Mouse (Mus musculus) urinary bladder, postnatal 25 days (tissue): ENCODE results near the gene Dpagt1.
A peak's percentile ranks its signal among the peaks of the same experiment; 100 is the strongest.
"Not testable (repeated sequence)": the region's sequence is repeated elsewhere in the genome, so short reads cannot be mapped to it uniquely, and the experiment has no call there.

Experiments used
- DNase-seq: peaks from one replicate; pipeline ENCODE4 v3.0.0; 2022; ENCODE audit warnings: low spot score

Dpagt1 gene

DNA sequence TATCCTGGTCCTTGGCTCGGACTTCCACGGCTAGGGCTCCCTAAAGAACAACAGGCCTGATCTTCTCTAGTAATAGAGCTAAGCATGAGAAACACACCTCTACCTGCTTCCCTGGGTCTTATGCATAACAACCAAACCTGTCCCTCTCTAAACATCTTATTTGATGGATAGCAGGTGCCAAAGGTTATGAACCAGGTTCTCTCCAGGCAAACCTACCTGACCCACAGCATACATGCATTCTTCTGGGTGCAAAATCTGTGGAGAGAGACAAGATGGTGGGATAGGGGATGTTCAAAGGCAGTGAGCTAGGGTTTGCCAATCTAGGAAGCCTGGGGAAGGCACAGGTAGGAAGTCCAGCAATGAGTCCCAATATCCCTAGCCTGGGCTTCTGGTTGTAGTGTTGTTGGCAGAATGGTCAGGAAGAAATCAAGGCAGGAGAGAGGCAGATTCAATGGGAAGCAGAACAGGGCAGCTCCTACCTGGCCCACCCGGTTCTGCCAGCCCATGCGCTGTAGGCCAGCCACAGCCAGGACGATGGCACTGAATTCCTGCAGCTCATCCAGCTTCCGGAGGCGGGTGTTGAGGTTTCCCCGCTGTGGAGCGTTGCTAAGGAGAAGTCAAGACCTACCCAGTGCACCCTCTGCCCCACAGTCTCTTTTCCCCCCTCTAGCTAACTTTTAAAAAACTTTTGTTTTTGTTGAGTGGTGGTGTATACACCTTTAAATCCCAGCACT, 11.8 kb downstream of the Dpagt1 start:
- no peak for DNase-seq

DNA sequence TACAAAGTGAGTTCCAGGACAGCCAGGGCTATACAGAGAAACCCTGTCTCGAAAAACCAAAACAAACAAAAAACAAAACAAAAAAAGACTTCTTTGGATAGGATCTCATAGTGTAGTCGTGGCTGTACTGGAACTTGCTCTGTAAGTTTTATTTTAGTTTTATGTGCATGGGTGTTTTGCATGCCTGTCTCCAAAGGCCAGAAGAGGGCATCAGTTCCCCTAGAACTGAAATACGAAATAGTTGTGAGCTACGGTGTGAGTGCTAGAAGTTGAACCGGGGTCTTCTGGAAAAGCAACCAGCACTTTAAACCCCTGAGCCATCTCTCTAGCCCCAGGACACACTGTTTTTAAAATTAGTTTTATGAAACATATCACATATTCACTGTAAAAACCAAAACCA, 12.8 kb downstream of the Dpagt1 start:
- DNase-seq = no peak

DNA sequence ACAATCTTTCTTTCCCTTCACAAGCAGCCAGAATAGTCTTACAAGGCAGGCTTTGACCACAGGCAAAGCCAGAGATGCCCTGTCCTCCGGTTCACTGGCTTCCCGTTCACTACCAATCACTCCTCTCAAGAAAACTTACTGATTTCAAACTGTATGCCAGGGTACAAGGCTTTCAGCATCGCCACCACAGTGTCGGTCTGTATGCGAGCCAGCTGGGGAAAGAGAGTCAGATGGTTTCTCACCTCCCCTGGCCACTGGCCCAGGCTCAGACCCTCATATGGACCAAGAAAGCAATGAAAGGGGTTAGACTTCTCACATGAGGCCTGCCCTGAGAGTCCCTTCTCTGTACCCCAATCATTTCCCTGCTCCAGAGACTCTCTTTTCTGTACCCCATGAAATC, 15.7 kb downstream of the Dpagt1 start:
- no peak for DNase-seq

DNA sequence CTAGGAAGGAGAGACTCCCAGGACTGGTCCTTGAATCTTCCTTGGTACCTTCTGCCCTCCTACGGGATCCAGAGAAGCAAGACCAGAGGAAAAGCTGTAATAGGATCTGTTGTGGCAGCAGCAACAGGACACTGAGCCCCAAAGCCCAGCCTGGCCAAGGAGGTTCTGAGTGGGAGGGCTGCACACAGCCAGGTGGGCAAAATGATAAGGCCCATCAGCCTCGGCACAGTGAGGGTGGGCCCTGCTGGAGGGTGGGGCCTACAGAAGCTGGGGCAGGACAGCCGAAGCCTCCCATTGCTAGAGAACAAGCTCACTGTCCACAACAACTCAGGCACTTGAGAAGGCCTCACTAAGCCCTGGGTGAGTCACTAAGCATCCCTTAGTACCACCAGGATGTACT, 16.4 kb downstream of the Dpagt1 start:
- no peak for DNase-seq

DNA sequence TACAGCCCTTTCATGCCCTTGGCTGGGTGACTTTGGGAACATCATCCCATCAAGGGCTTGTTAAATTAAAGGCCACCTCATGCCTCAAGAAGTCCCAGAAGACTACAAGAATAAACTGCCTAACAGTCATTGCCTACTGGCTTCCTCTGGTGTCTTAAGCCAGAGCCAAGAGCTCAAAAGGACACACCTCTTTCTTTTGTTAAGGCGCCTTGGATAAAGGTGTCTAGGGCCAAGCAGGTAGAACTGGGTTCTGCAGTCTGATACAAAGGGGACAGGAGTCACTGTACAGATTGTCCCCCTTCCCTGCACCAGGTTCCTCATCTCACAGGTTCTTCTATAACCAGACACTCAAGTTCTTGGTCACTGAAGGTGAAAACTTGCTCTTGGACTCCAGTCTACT, 16.8 kb downstream of the Dpagt1 start:
- no peak for DNase-seq

DNA sequence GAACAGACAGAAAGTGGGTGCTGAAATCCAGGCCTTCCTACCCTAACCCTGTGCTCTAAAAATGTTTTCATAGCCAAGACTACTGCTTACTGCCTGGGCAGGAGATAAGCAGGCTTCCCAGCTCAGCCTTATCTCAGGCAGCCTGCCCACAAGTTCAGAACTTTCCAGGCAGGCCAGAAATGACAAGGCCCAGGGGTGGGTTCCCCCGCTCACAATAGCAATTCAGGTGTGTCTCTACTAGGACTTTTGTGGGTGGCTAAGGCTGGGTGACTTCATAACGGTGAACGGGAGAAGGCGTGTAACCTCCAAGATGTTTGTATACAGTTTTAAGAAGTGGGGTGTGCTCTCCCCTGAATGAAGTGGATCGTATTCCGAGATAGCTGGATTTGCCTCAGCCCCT, 17.5 kb downstream of the Dpagt1 start:
- DNase-seq = no peak

DNA sequence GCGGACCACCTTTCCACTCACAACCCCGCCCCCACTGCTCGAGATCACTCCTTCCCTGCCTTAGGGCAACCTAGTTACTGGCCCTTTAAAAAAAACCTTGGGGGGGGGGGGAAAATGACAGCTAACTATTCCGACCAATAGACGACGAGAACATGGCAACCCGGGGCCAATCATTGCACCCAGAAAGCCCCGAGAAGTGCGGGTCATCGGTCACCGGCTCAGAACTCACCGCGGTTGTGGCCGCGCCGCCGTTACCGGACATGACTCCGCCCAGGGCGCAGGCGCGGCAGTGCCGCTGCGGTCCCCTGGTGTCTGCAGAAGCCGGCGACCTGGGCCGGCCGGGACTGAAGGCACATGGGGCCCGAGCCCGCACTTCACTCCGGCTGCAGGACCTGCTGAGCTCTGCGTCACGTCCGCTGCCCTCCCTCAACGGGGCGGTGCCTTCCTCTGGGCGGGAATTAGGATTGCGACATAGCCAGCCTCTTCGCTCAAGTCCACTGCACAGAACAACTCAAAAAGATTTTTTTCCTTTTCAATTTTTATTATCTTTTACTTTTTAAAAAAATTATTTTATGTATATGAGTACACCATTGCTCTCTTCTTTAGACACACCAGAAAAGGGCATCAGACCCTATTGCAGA, 18.1 kb downstream of the Dpagt1 start, which contains the start of gene Hmbs:
Gene Hmbs (minus strand): TSS at position 448 of the 641 bp plus-strand sequence.
- peak; percentile 83 for DNase-seq

DNA sequence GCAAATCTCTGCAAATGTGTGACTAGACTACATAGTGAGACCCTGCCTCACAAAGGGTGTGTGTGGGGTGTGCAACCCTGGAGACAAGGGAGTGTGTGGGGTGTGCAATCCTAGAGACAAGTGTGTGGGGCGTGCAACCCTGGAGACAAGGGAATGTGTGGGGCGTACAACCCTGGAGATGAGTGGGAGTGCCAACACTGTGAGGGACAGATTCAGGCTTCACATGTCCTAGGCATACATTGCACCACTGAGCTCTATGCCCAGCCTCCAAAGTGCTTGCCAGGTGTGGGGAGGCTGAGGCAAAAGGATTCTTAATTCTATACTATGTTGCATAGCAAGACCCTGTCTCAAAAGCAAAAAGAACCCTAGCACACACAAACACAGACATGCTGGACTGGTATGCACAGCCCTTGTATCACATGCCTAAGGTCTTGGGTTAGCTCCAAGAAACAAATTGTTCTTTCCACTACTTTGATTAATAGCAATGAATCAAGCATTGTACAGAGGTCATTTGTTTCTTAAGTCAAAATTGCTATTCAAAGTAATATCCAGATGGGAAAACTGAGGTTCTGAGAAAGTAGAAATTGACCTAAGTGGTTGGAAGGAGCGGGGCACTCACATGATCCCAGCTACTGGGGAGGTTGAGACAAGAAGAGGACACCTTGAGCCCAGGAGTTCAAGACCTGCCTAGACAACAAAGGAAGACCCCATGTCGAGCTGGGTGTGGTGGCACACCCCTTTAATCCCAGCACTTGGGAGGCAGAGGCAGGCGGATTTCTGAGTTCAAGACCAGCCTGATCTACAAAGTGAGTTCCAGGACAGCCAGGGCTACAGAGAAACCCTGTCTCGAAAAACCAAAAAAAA, 20.0 kb downstream of the Dpagt1 start:
- no peak for DNase-seq

DNA sequence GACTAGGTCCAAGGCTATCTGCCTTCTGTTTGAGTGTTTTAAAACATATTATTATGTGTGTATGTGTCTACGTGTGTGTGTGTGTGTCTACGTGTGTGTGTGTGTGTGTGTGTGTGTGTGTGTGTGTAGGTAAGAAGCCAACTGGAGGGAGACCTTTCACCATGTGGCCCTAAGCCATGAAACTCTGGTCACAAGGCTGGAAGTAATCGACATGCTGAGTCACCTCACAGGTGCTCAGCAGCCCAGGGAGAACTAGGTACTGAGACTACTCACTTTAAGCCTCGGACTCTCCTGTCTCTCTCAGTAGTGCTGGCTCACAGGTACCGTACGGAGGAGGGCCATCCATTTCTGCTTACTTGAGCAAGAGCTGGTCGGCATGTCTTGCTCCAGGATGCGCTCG, 21.3 kb downstream of the Dpagt1 start:
- DNase-seq = no peak

DNA sequence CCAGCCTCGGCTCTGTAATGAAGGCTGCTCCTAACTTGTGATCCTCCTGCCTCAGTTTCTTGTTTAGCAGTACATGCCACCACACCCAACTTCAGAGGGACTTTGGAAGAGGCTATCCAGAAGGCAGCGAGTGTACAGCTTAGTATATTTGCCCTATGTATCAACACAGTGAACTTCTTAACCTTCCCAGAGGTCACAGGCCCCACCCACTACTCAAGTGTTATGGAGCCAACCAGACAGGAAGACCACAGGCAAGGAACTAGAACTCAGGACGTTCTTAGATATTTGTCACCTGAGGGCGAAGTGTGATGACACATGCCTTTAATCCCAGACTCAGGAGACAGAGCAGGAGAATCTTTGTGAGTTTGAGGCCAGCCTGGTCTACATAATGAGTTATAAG, 21.8 kb downstream of the Dpagt1 start:
- DNase-seq = no peak

DNA sequence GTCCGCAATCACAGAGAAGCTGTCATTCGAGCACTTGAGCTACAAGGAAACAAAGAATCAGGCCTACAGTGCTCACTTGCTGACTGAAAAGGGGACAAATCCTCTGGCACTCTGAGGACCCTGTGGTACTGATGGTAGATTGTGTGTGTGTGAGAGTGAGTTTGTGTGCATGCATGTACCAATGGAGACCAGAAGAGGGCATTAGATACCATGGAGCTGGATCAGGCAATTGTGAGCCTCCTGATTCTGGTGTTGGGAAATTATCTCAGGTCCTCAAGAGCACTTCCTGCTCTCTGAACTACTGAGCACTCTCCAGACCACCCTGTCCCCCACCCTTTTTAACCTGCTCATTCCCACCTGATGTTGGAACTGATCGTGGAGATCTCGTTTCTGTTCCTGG, 22.7 kb downstream of the Dpagt1 start:
- no peak for DNase-seq

DNA sequence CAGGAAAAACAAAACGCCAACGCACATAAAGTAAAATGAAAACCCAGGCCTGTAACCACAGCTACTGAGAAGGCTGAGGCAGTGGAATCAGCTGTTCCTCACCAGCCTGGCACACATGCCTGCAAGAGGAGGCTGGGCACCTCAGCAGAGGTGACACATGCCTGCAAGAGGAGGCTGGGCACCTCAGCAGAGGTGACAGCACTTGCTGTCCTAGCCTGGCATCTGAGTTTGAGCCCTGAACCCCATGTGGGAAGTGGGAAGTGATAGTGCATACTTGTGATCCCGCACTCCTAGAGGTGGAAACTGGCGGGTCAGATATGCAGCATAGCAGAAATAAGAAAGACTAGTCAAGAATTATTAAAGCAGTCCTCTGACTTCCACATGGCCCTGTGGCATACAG, 25.6 kb downstream of the Dpagt1 start:
- no peak for DNase-seq

DNA sequence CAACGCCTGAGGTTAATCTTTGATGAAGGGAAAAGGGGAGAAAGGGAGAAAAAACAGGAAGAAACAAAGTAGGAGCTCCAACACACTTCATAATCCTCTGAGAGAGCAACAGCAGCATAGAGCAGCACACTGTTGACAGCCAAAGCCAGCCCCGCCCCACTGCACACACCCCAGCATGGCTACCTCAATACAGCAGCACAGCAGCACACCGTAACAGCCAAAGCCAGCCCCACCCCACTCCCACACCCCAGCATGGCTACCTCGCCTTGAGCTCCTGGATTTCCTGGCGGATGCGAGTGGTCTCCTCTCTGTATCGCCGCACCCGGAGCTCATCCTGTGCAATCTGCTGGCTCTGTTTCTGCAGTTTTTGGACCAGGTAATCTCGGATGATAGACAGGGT, 26.5 kb downstream of the Dpagt1 start:
- DNase-seq = no peak

DNA sequence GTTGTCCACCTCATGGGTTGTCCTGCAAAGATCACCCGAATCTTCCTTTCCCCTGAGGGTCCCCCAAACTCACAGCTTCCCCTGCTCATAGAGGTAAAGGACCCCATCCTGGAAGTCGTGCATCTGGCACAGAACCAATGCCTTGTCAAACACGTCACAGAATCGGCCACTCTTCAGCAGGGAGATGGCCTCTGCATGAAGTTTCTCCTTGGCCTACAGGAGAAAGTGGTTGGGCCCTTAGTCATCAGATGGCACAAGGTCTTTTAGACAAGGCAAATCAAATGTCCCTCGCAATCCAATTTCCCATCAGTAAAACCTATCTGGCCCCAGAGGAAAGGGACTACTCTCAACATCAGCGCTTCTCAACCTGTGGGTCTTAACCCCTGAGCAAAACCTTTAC, 27.3 kb downstream of the Dpagt1 start:
- DNase-seq = no peak

DNA sequence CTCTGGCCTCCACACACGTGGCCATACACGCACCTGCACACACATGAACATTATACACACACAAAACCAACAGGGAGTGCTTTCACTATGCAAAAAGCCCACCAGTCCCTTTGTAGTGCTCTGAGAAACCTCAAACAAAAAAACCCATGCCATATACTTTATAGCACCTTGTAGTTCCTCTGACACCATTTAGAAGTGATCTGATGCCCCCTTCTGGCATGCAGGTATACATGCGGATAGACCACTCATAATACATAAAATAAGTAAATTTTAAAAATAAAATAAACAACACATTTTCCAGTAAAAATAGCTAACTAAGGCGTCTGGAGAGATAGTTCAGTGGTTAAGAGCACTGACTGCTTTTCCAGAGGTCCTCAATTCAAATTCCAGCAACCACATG, 31.4 kb downstream of the Dpagt1 start:
- no peak for DNase-seq

DNA sequence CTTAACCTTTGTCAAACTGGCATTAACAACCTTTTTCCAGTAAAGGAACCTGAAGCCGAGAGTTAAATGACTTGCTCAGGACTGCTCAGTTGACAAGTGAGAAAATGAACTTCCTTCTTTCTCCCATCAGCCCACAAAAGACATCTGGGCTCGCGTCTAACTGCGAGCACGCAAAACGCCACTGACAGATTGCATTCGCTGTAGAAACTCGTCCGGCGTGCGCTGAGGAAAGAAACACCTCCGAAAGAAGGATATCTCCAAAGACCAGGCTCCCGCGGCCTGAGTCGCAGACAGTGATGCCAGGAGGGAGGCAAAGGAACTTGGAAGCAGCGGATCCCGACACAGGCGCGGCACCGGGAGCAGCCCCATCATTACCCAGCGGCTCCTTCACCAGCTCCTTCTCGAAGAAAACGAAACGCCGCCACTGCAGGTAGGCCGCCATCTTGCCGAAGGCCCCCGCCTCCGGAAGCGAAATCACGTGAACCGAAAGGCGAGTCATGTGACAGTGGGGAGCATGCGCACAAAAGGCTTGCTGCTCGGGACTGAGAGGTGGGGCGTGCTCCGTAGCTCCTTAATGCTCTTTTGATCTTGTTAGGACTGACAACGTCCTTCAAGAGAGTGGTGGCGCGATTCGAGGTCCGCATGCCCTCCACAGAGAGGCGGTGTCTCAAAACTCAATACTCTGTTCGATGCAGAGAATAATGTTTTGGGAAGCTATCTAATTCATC, 35.5 kb downstream of the Dpagt1 start, which contains the start of gene Vps11:
Gene Vps11 (minus strand): TSS at position 481 of the 728 bp plus-strand sequence.
- peak; percentile 92 for DNase-seq

DNA sequence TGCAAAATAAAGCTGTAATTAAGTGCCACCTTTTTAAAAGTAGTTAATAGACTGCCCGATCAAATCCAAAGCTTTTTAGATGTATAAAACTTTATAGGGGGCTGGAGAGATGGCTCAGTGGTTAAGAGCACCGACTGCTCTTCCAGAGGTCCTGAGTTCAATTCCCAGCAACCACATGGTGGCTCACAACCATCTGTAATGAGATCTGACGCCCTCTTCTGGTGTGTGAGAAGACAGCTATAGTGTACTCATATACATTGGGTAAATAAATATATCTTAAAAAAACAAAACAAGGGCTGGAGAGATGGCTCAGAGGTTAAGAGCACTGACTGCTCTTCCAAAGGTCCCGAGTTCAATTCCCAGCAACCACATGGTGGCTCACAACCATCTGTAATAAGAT, 36.1 kb downstream of the Dpagt1 start:
- DNase-seq = not testable (repeated sequence)

DNA sequence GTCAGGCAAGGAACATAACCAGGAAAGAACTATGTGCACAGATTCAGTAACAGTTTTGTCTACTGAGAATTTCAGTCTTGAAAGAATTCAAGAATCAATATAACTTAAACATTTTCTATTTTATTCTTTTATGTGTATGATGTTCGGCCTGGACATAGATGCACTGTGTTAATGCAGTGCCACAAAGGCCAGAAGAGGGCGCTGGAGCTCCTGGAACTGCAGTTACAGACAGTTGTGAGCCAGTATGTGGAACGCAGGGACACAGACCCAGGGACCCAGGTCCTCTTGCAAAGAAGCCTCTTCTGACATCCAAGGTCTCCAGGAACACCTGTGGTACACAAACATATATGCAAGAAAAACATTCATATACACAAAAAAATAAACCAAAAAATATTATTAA, 38.7 kb downstream of the Dpagt1 start:
- no peak for DNase-seq

DNA sequence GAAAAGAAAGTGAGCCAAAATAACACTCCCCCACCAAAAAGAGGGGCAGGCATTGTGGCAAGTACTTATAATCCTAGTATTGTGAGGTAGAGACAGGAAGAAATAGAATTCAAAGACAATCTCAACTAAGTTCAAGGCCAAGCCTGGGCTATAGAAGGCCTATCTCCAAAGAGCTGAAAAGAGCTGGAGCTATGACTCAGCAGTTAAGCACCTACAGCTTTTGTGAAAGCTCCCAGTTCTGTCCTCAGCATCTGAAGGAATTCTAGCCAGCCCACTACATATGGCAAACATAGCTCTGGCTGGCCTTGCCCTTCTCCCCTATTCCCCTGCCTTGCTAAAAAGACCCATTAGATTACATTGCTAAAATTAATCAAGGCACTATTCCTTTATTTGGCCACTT, 47.6 kb downstream of the Dpagt1 start:
- DNase-seq = no peak

DNA sequence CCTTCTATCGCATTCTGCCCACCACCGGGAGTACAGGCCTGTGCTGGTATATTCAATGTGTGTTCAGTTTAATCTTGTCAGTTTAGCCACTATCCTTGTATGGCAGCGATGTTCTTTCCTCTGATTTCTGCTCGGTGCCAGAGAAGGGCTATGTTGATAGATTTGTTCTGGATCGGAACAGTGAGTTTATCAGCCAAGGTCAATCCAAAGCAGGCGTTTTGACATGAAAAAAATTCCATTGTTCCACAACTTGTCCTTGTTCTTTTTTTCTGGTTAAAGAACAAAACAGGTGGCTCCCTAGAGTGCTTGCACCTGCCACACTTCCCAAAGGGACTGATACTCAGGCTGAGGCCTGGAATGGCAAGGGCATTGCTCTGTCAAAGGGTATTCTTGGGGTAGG, 50.3 kb downstream of the Dpagt1 start:
- no peak for DNase-seq

DNA sequence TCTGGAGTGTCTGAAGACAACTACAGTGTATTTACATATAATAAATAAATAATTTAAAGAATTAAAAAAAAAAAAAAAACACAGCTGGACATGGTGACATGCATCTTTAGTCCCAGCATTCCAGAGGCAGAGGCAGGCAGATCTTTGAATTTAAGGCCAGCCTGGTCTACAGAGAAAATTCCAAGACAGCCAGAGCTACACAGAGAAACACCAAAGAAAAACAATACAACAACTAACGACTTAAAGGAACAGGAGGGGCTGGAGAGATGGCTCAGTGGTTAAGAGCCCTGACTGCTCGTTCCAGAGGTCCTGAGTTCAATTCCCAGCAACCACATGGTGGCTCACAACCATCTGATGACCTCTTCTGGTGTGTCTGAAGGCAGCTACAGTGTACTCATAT, 51.5 kb downstream of the Dpagt1 start:
- not testable (repeated sequence) for DNase-seq

DNA sequence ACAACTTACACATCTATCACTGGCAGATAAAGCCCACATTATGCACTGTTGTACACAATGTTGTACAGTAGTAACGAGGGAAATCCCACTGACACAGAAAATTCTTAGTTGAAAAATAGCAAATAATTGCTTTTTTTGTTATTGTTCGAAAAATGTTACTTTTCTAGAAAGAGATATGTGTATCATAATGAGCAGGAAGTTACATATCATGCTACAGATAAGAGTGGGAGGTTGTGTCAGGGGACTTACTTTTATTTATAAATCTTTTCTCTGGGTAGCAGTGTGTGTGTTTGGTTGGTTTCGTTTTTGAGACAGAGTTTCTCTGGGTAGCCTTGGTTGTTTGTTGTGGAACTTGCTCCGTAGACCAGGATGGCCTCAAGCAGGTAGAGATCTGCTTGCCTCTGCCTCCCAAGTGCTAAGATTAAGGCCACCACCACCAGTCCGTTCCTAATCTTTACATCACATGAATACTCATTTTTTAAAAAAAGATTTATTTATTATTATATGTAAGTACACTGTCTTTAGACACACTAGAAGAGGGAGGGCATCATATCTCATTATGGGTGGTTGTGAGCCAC, 52.4 kb downstream of the Dpagt1 start:
- no peak for DNase-seq
